Mouse (Mus musculus) thymus, adult 2 months (tissue): ENCODE data around the gene Pcare.

Source experiments
- CTCF ChIP-seq: fragments of 200-500 bp; IDR thresholded peaks from 2 replicates; pipeline ENCODE4 v1.5.1; 2012; ENCODE audit warnings: mild to moderate bottlenecking, control low read depth, low read length, moderate library complexity, borderline replicate concordance; ENCODE audit not compliant: control insufficient read depth, poor library complexity, insufficient read depth; ENCODE audit errors: extremely low read depth
- POLR2A ChIP-seq: fragments of 200-500 bp; IDR thresholded peaks from 2 replicates; pipeline ENCODE4 v1.6.1; 2012; ENCODE audit warnings: mild to moderate bottlenecking, low read length, control low read depth, moderate library complexity; ENCODE audit not compliant: control insufficient read depth, poor library complexity, insufficient read depth; ENCODE audit errors: extremely low read depth

GRCm38 (mm10) chr17:71786456-71786855, 33.8 kb upstream of the Pcare start:
- no peak for TF ChIP-seq POLR2A
- TF ChIP-seq CTCF: no peak
